Mouse (Mus musculus): ENCODE data around the gene Galnt17.

The Galnt17 gene

GRCm38 (mm10) chr5:131134809-131135208, 173.5 kb downstream of the Galnt17 start:
- DNase-seq (ENCODE audit: low spot score in 2 of 2) = no peak

DNA sequence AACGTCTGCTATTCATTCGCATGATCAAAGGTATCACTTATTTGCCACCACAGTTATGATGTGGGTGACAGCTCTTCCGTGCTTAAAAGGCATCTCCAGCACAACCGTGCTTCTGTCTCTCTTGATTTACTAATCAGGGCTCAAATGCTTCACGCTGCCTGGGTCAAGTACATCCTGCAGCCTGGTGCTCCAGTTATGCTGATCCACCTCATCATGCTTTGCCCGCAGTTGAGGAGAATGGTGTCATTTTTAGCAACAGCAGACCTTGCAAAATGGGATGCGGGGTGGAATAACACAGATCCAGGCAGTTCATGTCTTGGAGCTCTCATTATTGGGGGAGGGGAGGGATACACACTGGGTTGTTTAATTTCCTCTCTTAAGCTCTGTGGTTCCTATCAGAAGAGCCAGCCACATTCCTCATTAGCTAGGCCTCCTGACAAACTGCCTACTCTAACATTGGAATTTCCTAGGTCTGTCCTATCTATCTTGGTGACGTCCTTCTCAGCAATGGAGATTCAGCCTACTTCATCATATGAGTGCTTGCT, 187.9 kb downstream of the Galnt17 start:
- DNase-seq (ENCODE audit: low spot score in 2 of 2) = no peak

DNA sequence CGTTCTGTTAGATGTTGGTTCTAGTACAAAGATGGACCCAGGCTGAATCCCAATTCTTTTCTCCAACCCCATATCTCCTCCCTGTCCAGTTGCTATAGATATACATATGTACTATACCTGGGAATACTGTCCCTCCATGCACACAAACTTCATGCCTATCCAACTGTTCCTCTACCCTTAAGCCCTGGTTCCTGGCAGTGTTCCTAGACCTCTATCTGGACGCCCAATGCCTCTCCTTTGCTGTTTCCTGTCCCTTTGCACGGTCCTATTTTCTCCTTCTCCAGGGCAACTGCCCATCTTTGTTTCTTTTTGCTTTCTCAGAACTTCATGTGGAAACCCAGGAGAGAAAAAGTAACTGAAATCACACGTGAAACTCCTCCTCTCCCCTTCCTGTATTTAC, 188.4 kb downstream of the Galnt17 start:
- DNase-seq (ENCODE audit: low spot score in 2 of 2) = no peak

DNA sequence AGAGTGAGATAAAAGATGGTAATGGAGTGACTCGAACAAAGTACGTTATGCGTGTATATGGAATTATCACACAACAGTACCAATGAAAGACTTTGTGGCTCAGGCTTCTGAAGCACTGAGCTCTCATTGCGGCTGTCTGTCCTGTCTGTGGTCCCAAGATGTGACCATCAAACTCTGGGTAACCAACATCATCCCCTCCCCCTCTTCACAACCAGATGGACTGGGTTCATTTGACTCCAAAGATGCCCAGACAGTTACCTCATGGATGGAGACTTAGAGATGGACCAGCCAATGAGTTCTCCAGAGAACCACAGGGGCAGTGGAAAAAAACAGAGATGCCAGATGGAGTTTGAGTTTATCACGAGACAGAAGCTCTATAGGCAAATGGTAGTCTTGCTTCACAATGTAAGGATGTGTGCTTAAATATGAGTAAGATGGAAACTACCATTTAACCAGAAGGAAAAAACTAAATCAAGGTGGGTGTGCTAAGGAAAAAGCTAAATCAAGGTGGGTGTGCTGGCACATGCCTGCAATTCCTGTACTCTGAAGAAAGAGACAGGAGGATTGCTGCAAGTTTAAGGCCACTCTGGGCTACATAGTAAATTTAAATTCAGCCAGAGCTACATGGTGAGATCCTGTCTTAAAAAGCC, 190.8 kb downstream of the Galnt17 start:
- no peak for DNase-seq (ENCODE audit: low spot score in 2 of 2)

DNA sequence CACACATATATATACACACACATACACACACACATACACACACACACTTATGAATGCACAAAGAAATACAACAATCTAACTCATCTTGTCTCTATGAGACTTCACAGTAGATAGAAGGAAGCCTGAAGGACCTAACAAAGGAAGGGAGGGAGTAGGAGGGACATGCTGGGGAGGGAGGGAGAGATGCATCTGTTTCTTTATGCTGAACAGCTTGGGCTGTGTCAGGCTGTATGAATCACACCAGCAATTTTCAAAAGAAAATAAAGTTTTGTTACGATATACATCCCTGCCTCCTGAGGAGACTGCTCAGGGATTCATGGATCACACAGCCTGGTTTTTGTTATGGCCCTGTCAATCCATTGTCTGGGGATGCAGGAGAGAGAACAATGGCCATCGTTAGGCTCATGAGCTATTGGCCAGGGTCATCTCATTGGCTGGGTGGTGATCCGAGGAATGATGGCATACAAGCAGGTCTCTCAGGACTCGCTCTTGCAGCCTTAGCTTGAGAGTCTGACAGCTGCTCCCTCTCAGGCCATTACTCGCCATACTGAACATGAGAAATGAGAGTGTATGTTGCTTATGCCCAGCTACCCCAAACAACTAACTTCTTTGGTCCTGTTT, 194.3 kb downstream of the Galnt17 start:
- DNase-seq (ENCODE audit: low spot score in 2 of 2) = no peak

DNA sequence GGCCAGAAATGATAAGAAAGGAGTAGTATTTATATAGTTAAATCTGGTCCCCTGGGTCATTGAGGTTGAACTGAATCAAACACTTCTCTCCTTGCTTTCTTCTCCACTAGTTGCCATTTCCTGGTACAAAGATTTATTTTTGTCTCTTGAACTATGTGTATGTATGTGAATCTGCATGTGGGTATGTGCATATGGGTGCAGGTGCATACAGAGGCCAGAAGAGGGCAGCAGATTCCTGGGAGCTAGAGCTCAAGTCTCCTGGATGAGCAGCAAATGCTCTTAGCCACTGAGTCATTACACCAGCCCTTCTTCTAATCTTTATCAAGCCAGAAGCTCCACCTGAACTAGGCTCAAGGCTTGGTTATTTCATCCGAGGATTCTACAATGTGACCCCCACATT, 201.1 kb downstream of the Galnt17 start:
- no peak for DNase-seq (ENCODE audit: low spot score in 2 of 2)

DNA sequence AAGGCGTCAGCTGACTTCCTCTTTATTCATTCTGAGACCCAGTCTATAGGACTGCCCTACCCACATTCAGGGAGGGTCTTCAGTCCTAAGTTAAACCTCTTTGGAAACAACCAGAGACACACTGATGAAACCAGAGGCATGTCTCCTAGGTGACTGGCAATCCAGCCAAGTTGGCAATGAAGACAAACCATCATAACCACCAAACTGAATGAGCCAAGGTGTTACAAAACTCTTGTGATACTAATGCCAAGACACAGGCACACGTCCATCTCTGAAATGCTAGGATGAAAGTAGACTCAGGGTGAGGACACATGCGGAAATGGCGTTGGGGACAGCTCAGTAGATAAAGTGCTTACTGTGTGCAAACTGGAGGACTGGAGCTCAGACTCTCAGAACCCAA, 211.5 kb downstream of the Galnt17 start:
- DNase-seq (ENCODE audit: low spot score in 2 of 2) = no peak

GRCm38 (mm10) chr5:131095635-131096034, 212.7 kb downstream of the Galnt17 start:
- no peak for DNase-seq (ENCODE audit: low spot score in 2 of 2)

- no peak for DNase-seq (ENCODE audit: low spot score in 2 of 2)
Measured at GRCm38 (mm10) chr5:131094771-131095170, 213.5 kb downstream of the Galnt17 start.

- DNase-seq (ENCODE audit: low spot score in 2 of 2) = no peak
Measured at GRCm38 (mm10) chr5:131094138-131094537, 214.2 kb downstream of the Galnt17 start.

DNA sequence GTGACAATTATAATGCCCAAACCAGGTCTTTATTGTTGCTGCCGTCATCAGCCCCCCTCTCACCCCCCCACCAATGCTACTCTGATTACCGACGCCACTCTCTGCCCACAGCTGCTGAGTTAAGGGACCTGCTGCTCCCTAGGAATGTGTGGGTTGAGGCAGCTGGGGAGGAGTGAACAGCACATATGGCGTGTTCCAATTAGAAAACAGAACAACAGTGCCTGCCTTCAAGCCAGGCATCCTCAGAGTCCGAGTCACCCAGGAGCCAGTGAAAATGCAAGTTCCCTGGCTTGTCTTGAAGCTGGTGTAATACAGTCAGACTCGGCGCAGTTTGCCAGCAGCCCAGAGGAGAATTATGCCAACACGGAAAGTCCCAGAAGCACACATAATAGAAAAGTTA, 218.4 kb downstream of the Galnt17 start:
- no peak for DNase-seq (ENCODE audit: low spot score in 2 of 2)

DNA sequence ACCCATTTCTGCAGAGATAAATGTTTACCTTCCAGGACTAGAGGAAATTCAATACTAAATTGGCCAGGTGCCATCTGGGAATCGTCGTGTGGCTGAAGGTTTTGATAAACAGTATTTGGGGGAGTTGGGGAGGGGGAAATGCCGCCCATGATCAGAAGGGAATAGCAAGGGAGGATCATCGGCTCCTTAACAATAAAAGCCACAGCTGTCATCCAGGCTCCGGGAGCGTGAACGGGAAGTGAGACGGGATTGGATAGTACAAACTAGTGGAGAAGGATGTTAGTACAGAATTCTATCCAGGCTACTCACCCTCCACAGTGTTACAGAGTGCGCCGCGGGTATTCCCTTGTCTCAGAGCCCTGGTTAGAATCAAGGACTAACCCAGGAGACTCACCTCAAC, 219.4 kb downstream of the Galnt17 start:
- no peak for DNase-seq (ENCODE audit: low spot score in 2 of 2)

DNA sequence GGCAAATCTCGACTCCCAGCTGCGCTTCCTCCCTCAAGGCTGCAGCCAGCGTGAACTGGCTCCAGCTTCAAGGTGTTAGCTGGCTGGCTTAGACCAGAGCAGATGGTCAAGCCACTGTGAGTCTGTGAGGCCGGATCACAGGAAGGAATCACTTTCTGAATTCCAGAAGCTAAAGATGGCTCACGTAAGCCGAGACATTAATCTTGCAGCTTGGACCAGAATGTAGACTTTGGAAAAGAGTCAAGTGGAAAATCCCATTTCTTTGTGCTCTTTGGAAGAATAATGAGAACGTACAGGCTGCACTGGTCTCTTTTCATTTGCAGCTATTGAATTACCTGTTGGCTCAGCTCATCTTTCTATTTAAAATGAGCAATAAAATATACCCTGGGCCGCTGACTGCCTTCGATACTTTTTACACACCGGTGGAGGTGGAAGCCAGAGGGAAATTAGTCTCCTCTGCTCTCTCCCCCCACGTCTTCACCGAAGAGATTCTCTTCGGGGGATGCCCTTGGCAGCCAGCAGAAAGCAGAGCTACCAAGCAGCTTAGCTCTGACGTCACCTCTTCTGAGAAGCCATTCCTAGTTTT, 225.1 kb downstream of the Galnt17 start:
- no peak for DNase-seq (ENCODE audit: low spot score in 2 of 2)

DNA sequence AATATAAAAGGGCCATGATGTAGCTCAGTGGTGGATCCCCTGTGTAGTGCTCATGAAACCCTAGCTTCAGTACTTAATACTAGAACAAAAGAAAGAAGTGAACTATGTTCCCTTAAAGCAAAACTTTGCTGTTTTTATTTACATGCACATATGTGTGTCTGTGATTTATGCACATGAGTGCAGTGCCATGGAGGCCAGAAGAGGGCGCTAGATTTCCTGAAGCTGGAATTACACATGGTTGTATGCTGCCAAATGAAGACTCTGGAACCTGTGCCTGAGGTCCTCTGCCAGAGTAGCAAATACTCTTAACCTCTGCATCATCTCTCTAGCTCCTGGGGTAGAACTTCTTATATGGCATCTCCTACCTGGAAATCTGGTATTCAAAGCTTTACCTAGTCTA, 230.6 kb downstream of the Galnt17 start:
- DNase-seq (ENCODE audit: low spot score in 2 of 2) = no peak

DNA sequence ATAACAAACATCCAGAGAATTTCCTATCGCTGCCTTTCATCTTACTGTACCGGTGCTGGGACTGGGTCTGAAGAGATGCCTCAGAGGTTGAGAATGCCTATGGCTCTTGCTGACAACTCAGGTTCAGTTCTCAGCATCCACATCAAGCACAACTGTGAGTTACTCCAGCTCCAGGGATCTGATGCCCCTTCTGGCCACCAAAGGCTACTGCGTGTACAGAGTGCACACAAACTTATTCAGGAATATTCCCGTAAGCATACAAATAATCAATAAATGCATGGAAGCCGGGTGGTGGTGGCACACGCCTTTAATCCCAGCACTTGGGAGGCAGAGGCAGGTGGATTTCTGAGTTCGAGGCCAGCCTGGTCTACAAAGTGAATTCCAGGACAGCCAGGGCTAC, 232.5 kb downstream of the Galnt17 start:
- DNase-seq (ENCODE audit: low spot score in 2 of 2) = no peak

- DNase-seq (ENCODE audit: low spot score in 2 of 2) = no peak
Measured at GRCm38 (mm10) chr5:131074295-131074694, 234.0 kb downstream of the Galnt17 start.

- DNase-seq (ENCODE audit: low spot score in 2 of 2) = peak in 1 of 2 experiments; percentile 1
Measured at GRCm38 (mm10) chr5:131065174-131065573, 243.1 kb downstream of the Galnt17 start.

- no peak for DNase-seq (ENCODE audit: low spot score in 2 of 2)
Measured at GRCm38 (mm10) chr5:131048505-131048904, 259.8 kb downstream of the Galnt17 start.

DNA sequence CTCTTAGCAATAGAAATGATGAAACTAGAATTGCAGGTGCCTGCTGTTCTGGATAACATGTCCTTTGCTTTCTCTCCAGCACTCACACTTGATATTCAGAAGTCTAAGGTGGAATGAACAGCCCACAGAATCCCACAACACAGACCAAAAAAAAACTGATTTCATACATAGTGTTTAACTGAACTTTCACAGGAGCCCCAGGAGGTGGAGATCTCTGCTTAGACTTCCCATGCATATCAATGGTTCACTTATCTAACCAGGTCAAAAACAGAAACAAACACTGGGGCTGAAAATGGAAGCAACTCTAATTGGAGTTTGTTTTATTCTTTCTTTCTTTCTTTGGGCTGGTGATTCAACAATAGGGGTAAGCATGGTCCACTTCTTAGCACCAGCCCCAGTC, 265.2 kb downstream of the Galnt17 start:
- no peak for DNase-seq (ENCODE audit: low spot score in 2 of 2)

- no peak for DNase-seq (ENCODE audit: low spot score in 2 of 2)
Measured at GRCm38 (mm10) chr5:131040441-131040840, 267.9 kb downstream of the Galnt17 start.

DNA sequence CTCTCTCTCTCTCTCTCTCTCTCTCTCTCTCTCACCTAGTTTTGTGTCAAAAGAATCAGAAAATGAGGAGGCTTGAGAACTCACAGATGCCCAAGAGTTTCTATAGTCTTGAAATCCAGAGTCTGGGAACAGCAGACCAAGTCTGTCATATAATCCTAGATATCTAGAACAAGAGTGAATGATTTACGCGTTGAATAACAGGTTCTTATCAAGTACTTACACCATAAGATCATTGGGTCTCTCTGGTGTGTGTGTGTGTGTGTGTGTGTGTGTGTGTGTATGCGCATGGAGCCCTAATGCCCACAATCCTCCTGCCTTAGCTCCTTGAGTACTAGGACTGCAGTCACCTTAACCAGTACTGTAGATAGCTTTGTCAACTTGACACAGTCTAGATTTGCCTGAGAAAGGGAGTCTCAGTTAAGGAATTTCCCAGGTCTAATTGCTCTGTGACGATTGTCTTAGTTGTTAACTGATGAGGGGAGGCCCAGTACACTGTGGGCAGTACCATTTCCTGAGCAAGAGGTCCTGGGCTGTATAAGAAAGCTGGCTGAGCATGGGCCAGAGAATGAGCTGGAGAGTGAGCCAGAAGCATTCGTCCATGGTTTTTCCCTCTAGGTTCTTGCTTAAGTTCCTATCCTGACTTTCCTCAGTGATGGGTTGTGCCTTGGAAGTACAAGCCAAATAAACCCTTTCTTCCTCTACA, 268.5 kb downstream of the Galnt17 start:
- DNase-seq (ENCODE audit: low spot score in 2 of 2) = no peak

- DNase-seq (ENCODE audit: low spot score in 2 of 2) = peak; percentile 16 to 35
Measured at GRCm38 (mm10) chr5:131024506-131024905, 283.8 kb downstream of the Galnt17 start.

Measured in heart, adult 9 months (tissue).